Mouse (Mus musculus) bone marrow, adult 2 months (tissue): ENCODE data around the gene Tmbim1.

ENCODE experiments used
- CTCF ChIP-seq: fragments of 200-500 bp; IDR thresholded peaks from 2 replicates; pipeline ENCODE4 v1.5.1; 2011; ENCODE audit warnings: low read length, control low read depth; ENCODE audit not compliant: control insufficient read depth, insufficient read depth
- POLR2A ChIP-seq: fragments of 200-500 bp; IDR thresholded peaks from 2 replicates; pipeline ENCODE4 v1.6.1; 2011; ENCODE audit warnings: low read depth, mild to moderate bottlenecking, control low read depth, low read length, borderline replicate concordance; ENCODE audit not compliant: control insufficient read depth

GRCm38 (mm10) chr1:74294733-74295455 is 10.5 kb downstream of the Tmbim1 start:
- no peak for TF ChIP-seq POLR2A
- no peak for TF ChIP-seq CTCF
